Mouse (Mus musculus) layer of hippocampus, postnatal 10 days (tissue): ENCODE results near the gene Fus. TPM values are rescaled to one million over a fixed set of nuclear protein-coding genes. Genes with fewer than 3 reads are reported as not detected.
A peak's percentile ranks its signal among the peaks of the same experiment; 100 is the strongest.

Experiments
- DNase-seq, 2 experiments: peaks; one replicate each; pipeline ENCODE4 v3.0.0; 2021; ENCODE audit warnings: low spot score in 2 of 2
- long read RNA-seq: library from polyadenylated mRNA; stranded (forward); transcript quantifications from one replicate; pipeline ENCODE4 v2.0.0, GENCODE M21; 2023
- total RNA-seq, 2 experiments: library from RNA; stranded (reverse); gene quantifications; 2 replicates each; pipeline ENCODE4 v1.2.3; 2021

Gene Fus
- 100 to 1,000 TPM; 423 to 445 TPM for total RNA-seq
- long read RNA-seq, full-length matches to known transcripts: 7 of 53 reads
- long read RNA-seq, partial matches to known transcripts: 15 of 53 reads
- long read RNA-seq, other reads (novel, unspliced or antisense): 31 of 53 reads

DNA sequence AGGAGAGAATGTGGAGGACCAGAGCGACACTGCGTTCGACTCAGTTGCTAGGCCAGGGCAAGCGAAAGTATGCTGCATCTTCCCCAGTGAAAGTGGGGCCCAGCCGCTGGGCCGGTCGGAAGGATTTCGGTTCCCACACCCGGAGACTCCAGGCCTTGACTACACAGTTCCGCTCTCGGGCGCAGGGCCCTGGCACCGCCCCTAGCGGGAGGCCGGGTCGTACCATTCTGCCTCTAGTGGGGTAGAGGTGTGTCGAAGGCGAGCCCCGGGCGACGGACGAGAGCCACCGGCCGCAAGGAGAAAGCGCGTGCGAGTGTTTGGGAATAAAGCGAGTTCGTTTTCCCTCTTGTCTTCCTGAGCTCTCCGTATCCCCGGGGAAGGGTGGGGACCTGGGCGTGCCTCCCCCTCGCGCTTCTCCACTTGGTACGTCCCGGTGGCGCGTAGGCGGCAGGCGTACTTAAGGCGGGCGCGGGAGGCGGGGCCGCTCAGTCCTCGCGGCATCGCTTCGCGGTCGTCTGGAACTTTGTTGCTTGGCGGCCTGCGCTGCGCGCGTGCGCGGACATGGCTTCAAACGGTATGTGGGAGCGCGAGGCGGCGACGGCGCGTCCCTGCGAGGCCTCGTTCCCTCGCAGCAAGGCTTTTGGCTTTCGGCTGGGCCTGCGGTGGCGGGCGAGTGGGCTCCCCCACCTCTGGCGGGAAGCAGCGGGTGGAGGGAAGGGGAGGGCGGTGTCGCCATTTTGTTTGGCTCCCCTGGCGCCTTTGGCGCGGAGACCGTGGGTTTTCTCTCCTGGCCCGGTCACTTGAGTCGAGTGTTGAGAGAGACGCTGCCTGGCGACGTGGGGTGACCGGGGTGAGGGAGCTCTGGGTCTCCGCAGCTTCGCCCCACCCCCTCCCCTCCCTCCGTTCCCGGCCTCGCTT lies at the start of gene Fus:
Gene Fus (plus strand): TSS at position 454 of the 918 bp plus-strand sequence.
- DNase-seq: peak; percentile 97 to 99

DNA sequence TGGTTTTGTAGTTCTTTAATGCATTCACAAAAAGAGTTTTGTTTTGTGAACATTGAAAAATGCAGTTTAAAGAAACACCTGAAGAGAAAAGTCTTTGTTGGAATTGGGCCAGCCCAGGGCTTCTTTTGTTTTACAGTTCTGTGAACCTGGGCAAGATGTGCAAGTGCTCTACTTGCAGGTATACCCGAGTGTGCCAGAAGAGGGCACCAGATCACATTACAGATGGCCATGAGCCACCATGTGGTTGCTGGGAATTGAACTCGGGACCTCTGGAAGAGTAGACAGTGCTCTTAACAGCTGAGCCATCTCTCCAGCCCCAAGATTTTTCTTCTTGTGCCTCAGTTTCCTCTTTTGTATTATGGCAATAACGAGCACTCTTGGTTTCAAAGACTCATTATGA lies 49.1 kb upstream of the Fus start:
- no peak for DNase-seq

DNA sequence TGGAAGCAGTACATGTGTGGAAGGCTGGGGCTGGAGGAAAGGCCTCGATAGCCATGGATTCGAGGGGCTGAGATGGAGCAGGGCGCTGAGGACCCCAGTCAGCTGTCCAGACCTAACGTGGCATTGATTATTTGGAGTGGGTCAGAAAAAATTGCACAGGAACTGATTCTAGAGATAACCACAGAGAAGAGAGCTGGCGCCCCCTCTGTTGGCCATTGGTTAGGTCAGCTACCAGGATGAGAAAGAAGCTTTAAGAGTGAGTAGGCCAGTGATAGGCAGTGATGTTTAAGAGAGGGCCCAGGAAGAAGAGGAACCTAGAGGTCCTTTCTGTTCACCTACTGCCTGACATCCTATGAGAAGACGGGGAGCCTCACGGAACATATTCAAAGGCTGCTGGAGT lies 48.0 kb upstream of the Fus start:
- DNase-seq: peak in 1 of 2 experiments; percentile 38

DNA sequence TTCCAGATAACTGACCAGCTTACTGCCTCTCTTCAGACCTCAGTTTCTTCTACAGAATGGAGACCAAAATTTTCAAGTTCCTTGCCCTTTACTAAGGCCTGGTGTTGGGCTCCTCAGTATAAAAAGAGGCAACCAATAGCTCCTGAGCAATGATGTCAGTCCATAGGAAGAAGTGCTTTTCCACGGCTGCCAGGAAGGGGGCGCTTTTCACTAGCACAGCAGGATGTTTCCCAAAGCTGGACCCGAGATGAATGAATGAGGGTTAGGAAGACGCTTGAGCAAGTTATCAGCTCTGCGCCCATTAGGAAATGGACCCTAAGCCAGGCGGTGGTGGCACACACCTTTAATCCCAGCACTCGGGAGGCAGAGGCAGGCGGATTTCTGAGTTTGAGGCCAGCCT lies 45.7 kb upstream of the Fus start:
- no peak for DNase-seq

DNA sequence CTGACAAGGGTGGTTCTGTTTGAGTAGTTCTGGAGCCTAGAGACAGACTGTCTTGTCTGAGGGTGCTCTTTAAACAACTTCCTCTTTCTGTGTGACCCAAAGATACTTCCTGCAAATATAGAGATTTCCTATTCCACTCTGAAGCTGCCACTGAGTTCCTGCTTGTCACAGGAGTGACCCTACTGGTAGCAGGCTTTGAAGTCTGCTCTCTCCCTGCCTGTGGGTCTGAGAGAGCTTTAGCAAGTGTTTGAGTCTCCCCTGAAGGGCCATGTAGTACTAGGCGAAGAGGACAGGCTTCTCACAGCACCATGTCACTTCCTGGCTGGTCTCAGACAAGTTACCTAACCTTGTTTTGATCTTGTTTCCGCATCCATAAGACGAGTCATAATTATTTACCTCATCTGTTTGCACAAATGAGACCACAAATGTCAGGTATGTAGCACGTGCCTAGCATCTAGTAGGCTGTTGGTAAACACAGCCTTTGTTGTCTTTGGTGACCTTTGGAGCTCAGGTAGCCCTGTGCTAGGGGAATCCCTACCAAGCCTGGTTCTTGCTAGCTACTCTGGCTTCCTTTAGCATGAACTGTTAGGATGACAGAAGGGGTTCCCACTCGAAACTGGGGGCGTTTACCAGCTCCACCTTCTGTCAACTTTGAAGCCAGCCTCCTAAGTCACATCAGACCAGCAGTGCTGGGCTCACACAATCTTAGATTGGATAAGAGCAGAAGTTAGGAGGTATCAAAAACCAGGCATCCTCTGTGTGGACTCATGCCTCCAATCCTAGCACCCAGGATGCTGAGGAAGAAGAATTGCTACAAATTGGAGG lies 44.6 kb upstream of the Fus start:
- no peak for DNase-seq

DNA sequence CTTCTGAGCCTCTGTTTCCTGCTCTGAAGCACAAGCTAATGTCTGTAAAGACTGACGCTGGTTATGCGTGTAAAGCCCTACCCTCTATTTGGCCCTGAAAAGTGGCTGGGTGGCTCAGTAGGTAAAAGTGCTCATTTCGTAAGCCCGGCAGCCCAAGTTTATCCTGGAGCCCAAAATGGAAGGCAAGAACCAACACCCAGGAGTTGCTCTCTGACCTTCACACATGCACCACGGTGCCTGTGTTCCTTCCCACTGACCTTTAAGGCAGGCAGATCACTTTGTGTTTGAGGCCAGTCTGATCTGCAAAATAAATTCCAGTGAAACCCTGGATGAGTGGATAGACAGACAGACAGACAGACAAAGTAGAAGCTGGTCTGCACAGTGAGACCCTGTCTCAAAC lies 43.5 kb upstream of the Fus start:
- DNase-seq: no peak

DNA sequence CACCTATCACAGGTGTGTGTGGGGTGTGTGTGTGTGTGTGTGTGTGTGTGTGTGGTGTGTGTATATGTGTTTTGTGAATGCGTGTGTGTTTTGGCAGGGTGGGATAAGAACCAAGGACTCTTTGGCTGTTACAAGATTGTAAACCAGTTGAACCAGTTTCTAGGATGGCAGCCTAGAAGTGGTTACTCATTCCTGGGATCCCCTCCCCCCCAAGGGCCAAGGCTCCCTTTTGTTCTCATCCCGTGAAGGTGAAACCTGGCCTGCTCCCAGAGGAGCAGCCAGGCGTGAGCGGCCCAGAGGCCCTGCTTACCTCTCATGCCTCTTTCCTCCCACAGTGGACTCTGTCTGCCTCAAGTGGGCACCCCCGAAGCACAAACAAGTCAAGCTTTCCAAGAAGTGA lies 42.0 kb upstream of the Fus start:
- DNase-seq: no peak

DNA sequence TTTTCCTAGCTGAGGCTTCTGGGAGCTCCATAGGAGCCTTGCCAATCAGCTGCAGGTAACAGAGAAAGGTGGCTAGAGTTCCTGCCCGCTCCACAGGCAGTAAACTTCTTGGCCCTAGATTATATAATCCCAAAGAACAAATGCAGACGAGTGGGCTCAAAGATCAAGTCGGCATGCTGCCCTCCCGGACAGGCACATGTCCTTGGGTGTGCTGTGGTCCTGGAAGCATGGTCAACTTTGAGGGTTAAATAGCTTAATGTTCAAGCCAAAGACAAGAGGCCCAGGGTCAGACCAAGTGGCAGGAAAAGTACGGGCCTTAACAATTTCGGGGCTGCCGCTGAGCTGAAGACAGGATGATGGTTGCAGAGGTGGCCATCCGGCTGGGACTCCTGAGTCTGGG lies 41.2 kb upstream of the Fus start:
- no peak for DNase-seq

DNA sequence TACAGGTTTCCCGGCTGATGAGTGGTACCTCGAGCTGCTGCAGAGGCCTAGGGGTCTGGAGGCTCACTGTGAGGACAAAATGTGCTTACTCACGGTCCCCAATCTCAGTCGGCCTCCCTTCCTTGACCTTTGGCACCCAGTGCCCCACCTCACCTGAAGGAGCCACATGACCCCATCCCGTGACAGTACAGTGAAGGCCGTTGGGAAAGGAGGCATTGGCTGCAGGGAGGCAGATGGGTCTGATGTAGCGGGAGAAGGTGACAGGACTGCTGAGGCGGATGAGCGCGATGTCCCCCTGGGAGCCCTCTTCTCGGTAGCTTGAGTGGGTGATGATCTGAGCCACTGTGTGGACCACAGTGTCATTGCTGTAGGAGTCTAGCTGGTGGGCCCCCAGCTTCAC lies 40.4 kb upstream of the Fus start:
- DNase-seq: no peak

DNA sequence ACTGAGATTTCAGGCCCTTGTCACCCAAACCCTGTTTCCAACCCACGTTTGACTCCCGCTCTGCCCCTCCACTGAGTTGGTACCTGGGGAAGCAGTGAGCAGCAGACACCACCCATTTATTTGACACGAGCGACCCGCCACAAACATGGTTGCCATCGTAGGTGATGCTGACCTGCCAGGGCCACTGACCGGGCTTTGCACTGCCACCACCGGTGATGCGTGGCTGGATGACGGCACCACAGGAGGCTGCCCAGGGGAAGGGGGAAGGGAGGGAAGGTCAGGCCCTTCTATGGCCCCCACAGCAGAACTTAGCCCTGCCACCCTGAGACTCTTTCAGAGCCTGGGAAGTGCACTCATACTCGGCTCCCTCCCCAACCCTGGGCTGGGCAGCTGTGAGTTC lies 39.5 kb upstream of the Fus start:
- no peak for DNase-seq

DNA sequence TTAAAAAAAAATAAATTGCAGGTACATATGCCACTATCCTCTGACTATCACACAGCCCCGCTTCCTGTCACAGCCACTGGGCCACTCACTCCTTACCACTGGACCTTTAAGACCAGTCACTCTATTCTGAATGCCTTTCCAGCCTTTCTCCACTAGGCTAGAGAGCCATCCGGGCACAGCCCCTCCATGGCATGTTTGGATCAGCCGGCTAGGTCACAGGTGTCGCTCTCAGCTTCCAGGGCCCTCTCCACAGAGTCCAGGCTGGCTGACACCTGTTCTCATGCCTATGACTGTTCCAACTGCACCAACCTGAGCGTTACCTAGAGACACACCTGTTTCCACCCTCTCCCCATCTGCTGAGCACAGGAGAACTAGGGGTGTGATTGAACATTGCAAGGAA lies 38.7 kb upstream of the Fus start:
- no peak for DNase-seq

DNA sequence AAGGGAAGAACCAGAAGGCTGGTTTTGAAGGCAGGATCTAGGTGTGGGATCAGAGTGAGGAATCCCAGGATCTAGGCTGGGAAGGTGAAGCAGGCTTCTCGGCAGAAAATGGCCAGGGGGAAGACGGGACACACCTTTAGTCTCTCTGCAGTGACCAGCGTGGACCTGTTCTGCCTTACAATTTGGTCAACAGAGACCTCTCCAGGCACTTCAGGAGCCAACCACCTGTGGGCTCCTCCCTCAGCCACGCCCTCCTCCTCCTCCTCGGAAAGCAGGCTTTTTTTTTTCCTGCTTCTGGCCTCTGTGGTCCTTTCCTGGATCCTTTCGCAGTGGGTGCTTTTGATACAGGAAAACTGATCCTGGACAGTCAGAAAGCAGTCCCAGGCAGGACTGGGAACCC lies 37.3 kb upstream of the Fus start, which contains the start of gene Prss8:
Gene Prss8 (minus strand): TSS at position 182 of the 400 bp plus-strand sequence.
- DNase-seq: no peak

DNA sequence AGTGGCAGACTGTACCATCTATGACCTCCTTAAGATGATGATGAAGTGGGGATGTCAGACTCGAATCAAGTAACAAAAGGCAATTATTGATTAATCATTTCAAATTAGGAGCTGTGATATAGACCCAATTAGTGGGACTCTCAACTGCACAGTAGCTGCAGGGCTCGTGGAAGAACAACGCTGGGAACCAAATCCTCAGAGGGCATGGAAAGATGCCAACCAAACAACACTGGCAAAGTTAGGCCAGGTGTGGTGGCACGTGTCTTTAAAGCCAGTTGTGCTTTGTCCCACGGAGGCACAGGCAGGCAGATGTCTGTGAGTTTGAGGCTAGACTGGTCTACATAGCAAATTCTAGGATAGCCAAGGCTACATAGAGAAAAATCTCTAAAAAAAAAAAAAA lies 36.6 kb upstream of the Fus start:
- DNase-seq: no peak

DNA sequence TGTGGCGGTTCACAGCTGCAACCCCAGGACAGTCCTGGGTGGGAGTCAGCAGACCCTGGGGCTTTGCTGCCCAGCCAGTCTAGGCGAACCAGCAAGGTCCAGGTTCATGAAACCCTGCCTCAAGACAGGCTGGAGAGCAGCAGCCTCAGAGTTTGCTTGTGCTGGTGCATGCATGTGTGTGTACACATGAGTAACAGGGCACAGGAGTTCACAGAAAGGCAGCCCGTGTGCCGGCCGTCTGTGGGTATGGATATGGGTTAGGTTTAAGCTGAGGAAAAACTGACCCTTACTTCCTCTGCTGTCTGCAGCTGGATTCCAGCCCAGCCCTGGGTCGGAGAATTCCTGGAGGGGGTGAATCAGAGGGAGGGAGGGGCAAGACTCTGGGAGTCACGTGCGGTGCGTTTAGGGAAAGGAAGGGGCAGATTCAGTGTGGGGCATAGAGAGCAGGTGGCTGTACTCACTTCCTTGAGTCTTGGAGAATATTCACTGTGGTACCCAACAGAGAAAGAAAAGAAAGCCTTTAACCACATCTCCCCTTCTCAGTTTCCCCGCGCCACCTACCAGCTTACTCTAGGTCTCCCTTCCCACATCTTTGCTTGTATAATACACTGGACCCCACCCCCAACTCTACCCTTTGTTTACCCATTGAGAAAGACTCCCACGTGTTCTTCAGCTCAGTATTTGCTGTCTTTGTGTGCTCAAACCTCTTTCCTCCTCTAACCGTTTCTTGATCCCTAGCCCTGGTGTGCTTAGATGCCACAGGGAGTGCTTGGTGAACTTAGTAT lies 35.7 kb upstream of the Fus start:
- DNase-seq: no peak

DNA sequence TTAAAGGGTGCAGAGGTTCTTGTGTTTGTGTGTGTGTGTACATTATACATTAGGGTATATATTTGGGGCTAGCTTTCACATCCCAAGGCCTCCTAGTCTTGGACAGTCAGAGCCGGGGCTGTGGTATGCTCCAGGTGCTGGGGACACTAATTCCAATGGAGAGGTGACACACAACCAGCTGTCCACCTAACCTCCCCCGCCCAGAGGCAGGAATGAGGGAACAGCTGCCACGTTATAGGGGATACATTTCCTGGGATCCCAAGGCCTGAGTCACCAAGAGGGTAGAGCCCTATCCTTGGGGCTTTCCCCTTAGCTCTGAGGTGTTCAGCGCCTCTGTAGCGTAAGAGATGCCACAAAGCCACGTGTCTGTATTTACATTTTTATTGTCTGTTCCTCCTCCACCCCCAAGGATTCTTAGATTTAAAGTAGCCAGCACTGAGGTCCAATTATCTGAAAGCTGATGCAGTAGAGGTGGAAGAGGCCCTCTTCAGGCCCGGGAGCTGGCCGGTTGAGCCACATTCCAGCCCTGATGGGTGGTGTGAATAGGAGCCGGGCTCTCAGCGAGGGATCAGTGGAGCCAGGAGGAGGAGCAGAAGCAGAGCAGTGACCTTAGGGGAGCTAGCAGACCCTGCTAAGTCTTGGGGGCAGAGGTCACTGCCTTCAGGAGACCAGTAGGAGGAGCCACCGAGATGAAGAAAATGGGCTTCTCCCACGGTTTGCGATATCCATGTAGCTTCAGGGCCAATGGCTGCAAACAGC lies 34.8 kb upstream of the Fus start:
- no peak for DNase-seq

DNA sequence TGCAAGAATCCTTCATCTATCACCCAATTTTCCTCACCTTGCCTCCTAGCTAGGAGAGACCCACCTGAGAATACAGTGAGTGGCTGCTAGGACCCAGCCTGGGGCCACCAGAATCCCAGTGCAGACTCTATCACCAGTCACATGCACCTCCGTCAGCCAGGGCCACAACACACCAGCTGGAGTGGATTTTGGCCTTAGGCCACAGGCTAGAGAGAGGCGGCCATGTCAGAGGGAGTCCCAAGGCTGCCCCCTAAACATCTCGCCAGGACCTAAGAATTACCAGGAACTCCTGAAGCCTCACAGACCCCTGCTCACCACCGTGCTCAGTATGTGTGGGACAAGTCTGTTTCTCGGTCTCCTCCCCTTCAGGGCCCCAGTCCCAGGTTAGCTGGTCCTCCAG lies 33.2 kb upstream of the Fus start:
- no peak for DNase-seq

DNA sequence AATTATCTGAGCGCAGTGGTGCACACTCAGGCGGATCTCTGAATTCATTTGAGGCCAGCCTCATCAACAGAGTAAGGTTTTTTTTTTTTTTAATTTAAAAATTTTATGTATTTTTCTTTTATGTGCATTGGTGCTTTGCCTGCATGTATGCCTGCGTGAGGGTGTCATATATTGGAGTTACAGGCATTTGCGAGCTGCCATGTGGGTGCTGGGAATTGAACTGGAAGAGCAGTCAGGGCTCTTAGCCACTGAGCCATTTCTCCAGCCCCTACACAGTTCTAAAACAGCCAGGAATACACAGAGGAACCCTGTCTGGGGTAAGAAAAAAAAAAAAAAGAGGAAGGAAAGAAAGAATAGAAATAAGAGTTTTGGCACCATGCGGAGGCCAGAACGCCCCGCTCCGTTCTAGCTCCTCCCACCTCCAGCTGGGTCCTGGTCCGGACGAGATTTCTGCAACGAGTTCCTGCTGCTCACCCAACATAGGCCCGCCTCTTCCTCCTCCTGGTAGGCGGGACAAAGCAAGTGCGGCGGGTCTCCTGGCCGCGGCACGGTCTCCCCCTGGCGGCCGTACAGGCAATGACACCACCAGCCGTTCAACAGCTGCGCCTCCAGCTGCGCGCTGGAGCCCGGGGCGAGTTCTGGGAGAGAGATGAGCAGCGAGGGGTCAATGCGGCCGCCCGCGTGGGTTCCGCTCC lies 32.1 kb upstream of the Fus start:
- DNase-seq: peak; percentile 96 to 97

DNA sequence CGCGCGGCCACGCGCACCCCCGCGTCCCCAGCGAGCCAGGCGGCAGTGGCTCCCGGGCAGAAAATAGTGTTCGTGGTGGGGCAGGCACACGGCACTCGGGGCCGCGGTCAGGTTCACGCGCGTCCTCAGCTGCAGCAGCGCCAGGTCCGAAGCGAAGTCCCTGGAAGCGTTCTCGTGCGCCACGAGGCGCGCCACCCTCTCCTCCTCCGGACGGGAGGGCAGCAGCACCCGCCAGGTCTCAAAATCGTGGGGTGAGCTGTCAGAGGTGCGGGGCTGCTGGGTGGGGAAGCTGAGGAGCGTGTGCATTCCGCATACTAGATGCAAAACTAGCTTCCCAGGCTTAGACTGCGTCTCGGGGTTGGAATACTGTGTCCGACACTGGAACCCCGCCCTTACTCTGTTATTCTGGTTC lies 31.5 kb upstream of the Fus start:
- DNase-seq: no peak

DNA sequence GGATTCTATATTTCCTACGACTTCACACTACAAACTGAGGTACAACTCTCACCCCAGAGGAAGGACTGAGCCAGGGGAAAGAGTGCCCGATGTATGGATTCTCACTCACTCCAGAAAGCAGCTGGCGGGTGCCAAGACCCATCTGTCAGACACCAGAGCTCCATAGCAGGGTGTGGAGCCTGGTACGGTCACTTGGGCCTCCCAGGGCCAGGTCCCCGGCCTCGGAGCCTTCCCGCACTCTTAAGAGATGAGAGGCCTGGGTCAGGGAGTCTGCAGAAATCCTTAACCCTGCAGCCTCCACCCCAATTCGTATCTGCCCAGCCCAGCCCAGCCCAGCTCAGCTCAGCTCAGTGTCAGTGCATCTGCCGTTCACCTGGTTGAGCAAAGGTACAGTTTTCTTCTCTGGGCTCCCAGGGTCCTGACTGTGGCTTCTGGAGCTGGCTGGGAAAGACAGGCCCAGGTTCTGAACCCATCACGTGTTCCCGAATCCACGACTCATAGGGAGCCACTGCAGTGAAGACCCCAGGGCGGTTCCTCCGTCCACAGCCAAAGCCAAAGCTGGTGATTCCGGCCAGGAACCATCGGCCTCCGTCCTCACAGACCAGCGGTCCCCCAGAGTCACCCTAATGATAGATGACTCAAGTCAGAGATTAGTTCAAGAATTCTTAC lies 30.9 kb upstream of the Fus start:
- DNase-seq: no peak
